Mouse (Mus musculus) liver, postnatal 0 days (tissue): ENCODE data around the gene Spdya.

Source experiments
- CTCF ChIP-seq: sonication (generic); IDR thresholded peaks from 2 replicates; pipeline ENCODE4 v1.5.1; 2016; ENCODE audit warnings: antibody characterized with exemption, low read depth
- EP300 ChIP-seq: IDR thresholded peaks from 2 replicates; pipeline ENCODE4 v1.6.1; 2016; ENCODE audit warnings: antibody characterized with exemption, low read depth, mild to moderate bottlenecking

DNA sequence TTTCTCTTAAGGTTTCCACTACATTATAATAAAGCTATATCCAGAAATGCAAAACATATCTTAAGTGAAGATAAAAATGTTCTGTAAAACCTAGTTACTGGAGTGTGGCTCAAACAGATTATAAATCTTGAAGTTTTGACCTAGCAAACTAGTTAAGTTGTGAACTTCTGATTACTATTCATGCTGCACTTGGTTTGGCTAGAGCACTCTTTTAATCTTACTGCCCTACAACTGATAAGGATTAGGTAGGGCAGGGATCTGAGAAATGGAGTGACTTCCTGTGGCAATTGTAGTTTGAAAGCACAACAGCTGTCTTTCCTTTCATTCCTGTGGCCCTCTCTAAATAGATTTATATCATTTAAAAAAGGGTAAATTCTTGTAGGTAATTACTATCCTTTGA, 23.8 kb upstream of the Spdya start:
- TF ChIP-seq CTCF: no peak
- no peak for TF ChIP-seq EP300
